Mouse (Mus musculus): ENCODE measurements at regions not wholly inside any gene's neighbourhood (a gene's known extent, or its start where the extent isn't known, plus 50 kb on each side); places are given as distances from the start of the nearest gene placed in this dataset.

GRCm38 (mm10) chr14:72042112-72042880, 449.3 kb downstream of the Gm9195 start:
- Histone ChIP-seq H3K4me1 (ENCODE audit: insufficient read depth, low read length) (peaks cover 14% of the 10 kb centered on the region; the same call in 1 of the 2 replicates), H3K4me2 (ENCODE audit: low read depth, low read length, poor library complexity, severe bottlenecking) (no peak overlapping the region), H3K9ac (replicated peaks; ENCODE audit: low read length, poor library complexity, severe bottlenecking) (no peak overlapping the region), H3K27me3 (ENCODE audit: insufficient read depth, low read length) (no peaks in the 10 kb centered on the region), H3K4me3 (ENCODE audit: low read depth, low read length) (no peak overlapping the region), H3K9me3 (ENCODE audit: low read length) (no peaks in the 10 kb centered on the region), H3K36me3 (ENCODE audit: insufficient read depth, low read length) (no peaks in the 10 kb centered on the region), H3K27ac (ENCODE audit: low read depth, low read length) (peak overlapping the region; percentile 69)
- DNase-seq (ENCODE audit: low spot score) (peak; percentile 67), ATAC-seq (ENCODE audit: low FRiP score) (peak; percentile 57)
- 29% methylated on average over 3 of the region's 3 CpGs for WGBS
- no peak for TF ChIP-seq CTCF (IDR thresholded peaks at IDR 0.05)

DNA sequence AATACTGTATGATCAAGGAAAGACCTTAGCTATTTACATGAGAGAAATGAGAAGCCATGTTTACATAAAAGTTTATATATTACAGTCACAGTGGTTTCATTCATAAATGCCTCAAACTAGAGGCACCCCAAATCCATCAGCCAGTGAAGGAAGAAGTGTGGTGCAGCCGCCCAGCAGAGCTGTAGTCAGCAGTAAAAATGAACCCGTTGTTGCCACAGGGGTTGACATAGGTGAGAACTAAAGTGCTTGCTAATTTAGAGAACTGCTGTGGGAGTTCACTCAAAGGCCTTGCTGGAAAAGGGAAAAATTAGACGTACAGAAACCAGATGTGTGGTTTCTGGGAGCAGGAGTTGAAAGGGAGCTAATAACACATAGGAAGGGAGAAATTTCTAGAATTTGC, 461.2 kb downstream of the Gm9195 start:
- no peak for TF ChIP-seq CTCF (IDR thresholded peaks at IDR 0.05)
- no peaks in the 10 kb centered on the region for H3K4me1 ChIP-seq (ENCODE audit: insufficient read depth, low read length)
- no peak for ATAC-seq (ENCODE audit: low FRiP score)
- 76% methylated on average over 3 of the region's 3 CpGs for WGBS
- H3K4me2 ChIP-seq (ENCODE audit: low read depth, low read length, poor library complexity, severe bottlenecking) = no peak overlapping the region
- H3K4me3 ChIP-seq (ENCODE audit: low read depth, low read length) = no peak overlapping the region
- no peaks in the 10 kb centered on the region for H3K9me3 ChIP-seq (ENCODE audit: low read length)
- no peak overlapping the region for H3K9ac ChIP-seq (replicated peaks; ENCODE audit: low read length, poor library complexity, severe bottlenecking)
- DNase-seq (ENCODE audit: low spot score) = no peak
- H3K27me3 ChIP-seq (ENCODE audit: insufficient read depth, low read length) = no peaks in the 10 kb centered on the region
- no peaks in the 10 kb centered on the region for H3K36me3 ChIP-seq (ENCODE audit: insufficient read depth, low read length)
- no peak overlapping the region for H3K27ac ChIP-seq (ENCODE audit: low read depth, low read length)

DNA sequence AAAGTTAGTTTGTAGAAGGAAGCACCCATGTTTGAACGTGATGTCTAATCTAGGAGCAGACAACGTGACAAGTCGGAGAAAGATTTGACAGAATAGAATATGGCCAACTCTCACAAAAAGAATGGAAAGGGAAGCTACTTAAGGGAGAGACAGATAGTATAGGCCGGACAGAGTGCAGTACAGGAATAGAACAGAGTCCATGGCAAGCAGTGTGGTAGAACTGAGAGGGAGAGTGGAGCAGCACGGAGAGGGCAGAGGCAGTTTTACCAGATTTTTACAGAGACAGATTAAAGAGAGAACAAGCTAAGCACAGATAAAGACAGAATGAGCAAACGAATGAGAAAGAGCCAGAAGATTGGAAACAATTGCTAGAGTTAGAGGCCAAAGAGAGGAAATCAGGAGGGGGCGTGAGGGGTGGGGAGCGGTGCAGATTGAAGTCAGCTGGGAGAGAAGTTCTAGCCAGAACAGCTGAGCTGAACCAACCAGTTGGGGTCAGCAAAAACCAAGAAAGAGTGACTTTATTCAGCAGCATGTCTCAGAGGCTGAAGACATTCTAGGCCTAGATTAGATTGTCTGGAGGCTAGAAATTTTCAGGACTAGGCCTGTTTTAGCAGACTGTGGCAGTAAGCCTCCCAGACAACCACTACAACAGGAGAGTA, 464.1 kb downstream of the Gm9195 start:
- no peak overlapping the region for H3K9ac ChIP-seq (replicated peaks; ENCODE audit: low read length, poor library complexity, severe bottlenecking)
- H3K4me2 ChIP-seq (ENCODE audit: low read depth, low read length, poor library complexity, severe bottlenecking) = no peak overlapping the region
- DNase-seq (ENCODE audit: low spot score) = peak; percentile 28
- no peak overlapping the region for H3K27ac ChIP-seq (ENCODE audit: low read depth, low read length)
- 68% methylated on average over 8 of the region's 8 CpGs for WGBS
- ATAC-seq (ENCODE audit: low FRiP score) = no peak
- TF ChIP-seq CTCF (IDR thresholded peaks at IDR 0.05) = peak; percentile 42; the same call in 1 of the 2 replicates
- no peaks in the 10 kb centered on the region for H3K36me3 ChIP-seq (ENCODE audit: insufficient read depth, low read length)
- no peak overlapping the region for H3K4me3 ChIP-seq (ENCODE audit: low read depth, low read length)
- H3K4me1 ChIP-seq (ENCODE audit: insufficient read depth, low read length) = no peaks in the 10 kb centered on the region
- H3K9me3 ChIP-seq (ENCODE audit: low read length) = no peaks in the 10 kb centered on the region
- H3K27me3 ChIP-seq (ENCODE audit: insufficient read depth, low read length) = no peaks in the 10 kb centered on the region

- Histone ChIP-seq H3K36me3 (ENCODE audit: insufficient read depth, low read length) (no peaks in the 10 kb centered on the region), H3K9ac (replicated peaks; ENCODE audit: low read length, poor library complexity, severe bottlenecking) (no peak overlapping the region), H3K27me3 (ENCODE audit: insufficient read depth, low read length) (no peaks in the 10 kb centered on the region), H3K4me2 (ENCODE audit: low read depth, low read length, poor library complexity, severe bottlenecking) (no peak overlapping the region), H3K4me3 (ENCODE audit: low read depth, low read length) (no peak overlapping the region), H3K9me3 (ENCODE audit: low read length) (no peaks in the 10 kb centered on the region), H3K4me1 (ENCODE audit: insufficient read depth, low read length) (0 out of 2 replicates have a peak, but pooled peaks cover 2% of the 10 kb centered on the region), H3K27ac (ENCODE audit: low read depth, low read length) (no peak overlapping the region)
- 69% methylated on average over 2 of the region's 2 CpGs for WGBS
- no peak for DNase-seq (ENCODE audit: low spot score)
- no peak for TF ChIP-seq CTCF (IDR thresholded peaks at IDR 0.05)
- no peak for ATAC-seq (ENCODE audit: low FRiP score)
These were observed 487.3 kb downstream of the Gm9195 start for GRCm38 (mm10) chr14:72004371-72004770.

GRCm38 (mm10) chr14:72002205-72003138, 489.2 kb downstream of the Gm9195 start:
- WGBS = 62% methylated on average over 7 of the region's 7 CpGs
- no peak for TF ChIP-seq CTCF (IDR thresholded peaks at IDR 0.05)
- Histone ChIP-seq H3K4me1 (ENCODE audit: insufficient read depth, low read length) (0 out of 2 replicates have a peak, but pooled peaks cover 2% of the 10 kb centered on the region), H3K27me3 (ENCODE audit: insufficient read depth, low read length) (no peaks in the 10 kb centered on the region), H3K4me3 (ENCODE audit: low read depth, low read length) (no peak overlapping the region), H3K9ac (replicated peaks; ENCODE audit: low read length, poor library complexity, severe bottlenecking) (no peak overlapping the region), H3K27ac (ENCODE audit: low read depth, low read length) (0 out of 2 replicates have a peak overlapping the region, but pooled peaks have one; percentile 12), H3K4me2 (ENCODE audit: low read depth, low read length, poor library complexity, severe bottlenecking) (no peak overlapping the region), H3K36me3 (ENCODE audit: insufficient read depth, low read length) (no peaks in the 10 kb centered on the region), H3K9me3 (ENCODE audit: low read length) (no peaks in the 10 kb centered on the region)
- DNase-seq (ENCODE audit: low spot score) = no peak
- no peak for ATAC-seq (ENCODE audit: low FRiP score)

Measured in midbrain, postnatal 0 days (tissue).